Mouse (Mus musculus): ENCODE data around the gene 9430097D07Rik. TPM values are rescaled to one million over a fixed set of nuclear protein-coding genes. Genes with fewer than 3 reads are reported as not detected.

Gene 9430097D07Rik
- polyA plus RNA-seq, 1 experiment from 2014 or later, result 0.99 TPM

- no peak for ATAC-seq (ENCODE audit: low FRiP score)
- Histone ChIP-seq H3K9ac (replicated peaks) (no peak overlapping the region), H3K4me1 (peaks cover 81% of the 10 kb centered on the region), H3K9me3 (replicated peaks) (no peaks in the 10 kb centered on the region), H3K4me3 (replicated peaks) (0 out of 2 replicates have a peak overlapping the region, but pooled peaks have one; percentile 94), H3K27ac (replicated peaks) (no peak overlapping the region), H3K27me3 (replicated peaks) (no peaks in the 10 kb centered on the region), H3K36me3 (no peaks in the 10 kb centered on the region), H3K4me2 (peak overlapping the region; percentile 74)
- WGBS, result 69% methylated on average over 4 of the region's 4 CpGs
Observed at GRCm38 (mm10) chr2:32538461-32538860, 37.0 kb downstream of the 9430097D07Rik start.

- WGBS, result 73% methylated on average over 5 of the region's 5 CpGs
- peaks cover 76% of the 10 kb centered on the region for H3K4me1 ChIP-seq
- H3K4me2 ChIP-seq, result peak overlapping the region; percentile 74
- no peak overlapping the region for H3K27ac ChIP-seq (replicated peaks)
- no peaks in the 10 kb centered on the region for H3K9me3 ChIP-seq (replicated peaks)
- H3K27me3 ChIP-seq (replicated peaks), result no peaks in the 10 kb centered on the region
- no peaks in the 10 kb centered on the region for H3K36me3 ChIP-seq
- H3K9ac ChIP-seq (replicated peaks), result peak overlapping the region; percentile 94; the same call in 1 of the 2 replicates
- ATAC-seq (ENCODE audit: low FRiP score), result no peak
- peak overlapping the region; percentile 94 for H3K4me3 ChIP-seq (replicated peaks)
Observed at GRCm38 (mm10) chr2:32537941-32538340, 37.5 kb downstream of the 9430097D07Rik start.

- Histone ChIP-seq H3K4me3 (replicated peaks) (peak overlapping the region; percentile 94), H3K36me3 (no peaks in the 10 kb centered on the region), H3K4me1 (peaks cover 71% of the 10 kb centered on the region), H3K27ac (replicated peaks) (peak overlapping the region; percentile 97), H3K9me3 (replicated peaks) (no peaks in the 10 kb centered on the region), H3K9ac (replicated peaks) (peak overlapping the region; percentile 94), H3K4me2 (peak overlapping the region; percentile 74), H3K27me3 (replicated peaks) (no peaks in the 10 kb centered on the region)
- WGBS, result 10% methylated on average over 9 of the region's 9 CpGs
- no peak for ATAC-seq (ENCODE audit: low FRiP score)
Observed at GRCm38 (mm10) chr2:32537360-32537905, 38.1 kb downstream of the 9430097D07Rik start.

- H3K4me3 ChIP-seq (replicated peaks), result peak overlapping the region; percentile 94
- peak overlapping the region; percentile 97 for H3K27ac ChIP-seq (replicated peaks)
- peak overlapping the region; percentile 94 for H3K9ac ChIP-seq (replicated peaks)
- WGBS, result under 1% methylated on average over 11 of the region's 11 CpGs
- peak overlapping the region; percentile 74 for H3K4me2 ChIP-seq
- ATAC-seq (ENCODE audit: low FRiP score), result no peak
- no peaks in the 10 kb centered on the region for H3K36me3 ChIP-seq
- H3K4me1 ChIP-seq, result peaks cover 67% of the 10 kb centered on the region
- H3K9me3 ChIP-seq (replicated peaks), result no peaks in the 10 kb centered on the region
- no peaks in the 10 kb centered on the region for H3K27me3 ChIP-seq (replicated peaks)
Observed at GRCm38 (mm10) chr2:32536634-32537359, 38.7 kb downstream of the 9430097D07Rik start.

GRCm38 (mm10) chr2:32536086-32536633 lies 39.3 kb downstream of the 9430097D07Rik start:
- under 1% methylated on average over 14 of the region's 14 CpGs for WGBS
- H3K36me3 ChIP-seq, result no peaks in the 10 kb centered on the region
- no peaks in the 10 kb centered on the region for H3K9me3 ChIP-seq (replicated peaks)
- peaks cover 62% of the 10 kb centered on the region for H3K4me1 ChIP-seq
- H3K27me3 ChIP-seq (replicated peaks), result no peaks in the 10 kb centered on the region
- peak overlapping the region; percentile 94 for H3K9ac ChIP-seq (replicated peaks)
- ATAC-seq (ENCODE audit: low FRiP score), result no peak
- H3K4me2 ChIP-seq, result peak overlapping the region; percentile 74
- peak overlapping the region; percentile 97 for H3K27ac ChIP-seq (replicated peaks)
- H3K4me3 ChIP-seq (replicated peaks), result peak overlapping the region; percentile 94

- Histone ChIP-seq H3K4me1 (peaks cover 57% of the 10 kb centered on the region), H3K27me3 (replicated peaks) (no peaks in the 10 kb centered on the region), H3K36me3 (no peaks in the 10 kb centered on the region), H3K9ac (replicated peaks) (peak overlapping the region; percentile 94), H3K4me3 (replicated peaks) (peak overlapping the region; percentile 94), H3K9me3 (replicated peaks) (no peaks in the 10 kb centered on the region), H3K4me2 (peak overlapping the region; percentile 74), H3K27ac (replicated peaks) (peak overlapping the region; percentile 97)
- ATAC-seq (ENCODE audit: low FRiP score), result peak; percentile 65
- under 1% methylated on average over 48 of the region's 56 CpGs for whole genome bisulfite sequencing
Observed at GRCm38 (mm10) chr2:32535501-32535991, 39.9 kb downstream of the 9430097D07Rik start.

- Histone ChIP-seq H3K27ac (replicated peaks) (peak within 1 kb of the TSS; percentile 97), H3K4me2 (peak within 1 kb of the TSS; percentile 74), H3K4me3 (replicated peaks) (peak within 1 kb of the TSS; percentile 94), H3K9ac (replicated peaks) (peak within 1 kb of the TSS; percentile 94), H3K4me1 (peaks cover 50% of the 10 kb centered on the region), H3K36me3 (no peaks in the 10 kb centered on the region), H3K27me3 (replicated peaks) (no peaks in the 10 kb centered on the region), H3K9me3 (replicated peaks) (no peaks in the 10 kb centered on the region)
- ATAC-seq (ENCODE audit: low FRiP score), result peak; percentile 96
- under 1% methylated on average over 62 of the region's 67 CpGs for WGBS
Observed at GRCm38 (mm10) chr2:32534733-32535471, 40.6 kb downstream of the 9430097D07Rik start, which contains the start of gene Fam102a. Gene Fam102a (plus strand): TSS chr2:32535332.

- 13% methylated on average over 13 of the region's 13 CpGs for WGBS
- peak overlapping the region; percentile 94 for H3K4me3 ChIP-seq (replicated peaks)
- no peaks in the 10 kb centered on the region for H3K36me3 ChIP-seq
- no peak for ATAC-seq (ENCODE audit: low FRiP score)
- H3K27me3 ChIP-seq (replicated peaks), result no peaks in the 10 kb centered on the region
- peaks cover 43% of the 10 kb centered on the region for H3K4me1 ChIP-seq
- H3K9ac ChIP-seq (replicated peaks), result peak overlapping the region; percentile 42
- H3K27ac ChIP-seq (replicated peaks), result peak overlapping the region; percentile 73
- peak overlapping the region; percentile 74 for H3K4me2 ChIP-seq
- H3K9me3 ChIP-seq (replicated peaks), result no peaks in the 10 kb centered on the region
Observed at GRCm38 (mm10) chr2:32534061-32534732, 41.3 kb downstream of the 9430097D07Rik start.

GRCm38 (mm10) chr2:32533163-32533562 lies 42.3 kb downstream of the 9430097D07Rik start:
- Histone ChIP-seq H3K9me3 (replicated peaks) (no peaks in the 10 kb centered on the region), H3K4me3 (replicated peaks) (no peak overlapping the region), H3K27me3 (replicated peaks) (no peaks in the 10 kb centered on the region), H3K4me2 (no peak overlapping the region), H3K4me1 (peaks cover 33% of the 10 kb centered on the region), H3K36me3 (no peaks in the 10 kb centered on the region), H3K27ac (replicated peaks) (no peak overlapping the region), H3K9ac (replicated peaks) (0 out of 2 replicates have a peak overlapping the region, but pooled peaks have one; percentile 0)
- WGBS, result 97% methylated on average over 2 of the region's 2 CpGs
- ATAC-seq (ENCODE audit: low FRiP score), result no peak

GRCm38 (mm10) chr2:32530479-32530878 lies 45.0 kb downstream of the 9430097D07Rik start:
- 73% methylated on average over 2 of the region's 2 CpGs for WGBS
- no peak for ATAC-seq (ENCODE audit: low FRiP score)
- no peaks in the 10 kb centered on the region for H3K27me3 ChIP-seq (replicated peaks)

GRCm38 (mm10) chr2:32528326-32528725 lies 47.2 kb downstream of the 9430097D07Rik start:
- 83% methylated on average over 1 of the region's 1 CpGs for WGBS

More at GRCm38 (mm10) chr2:32530479-32530878, 45.0 kb downstream of the 9430097D07Rik start:
- Histone ChIP-seq H3K4me3 (replicated peaks) (no peak overlapping the region), H3K36me3 (no peaks in the 10 kb centered on the region), H3K9me3 (replicated peaks) (no peaks in the 10 kb centered on the region), H3K4me1 (peaks cover 10% of the 10 kb centered on the region), H3K27ac (replicated peaks) (no peak overlapping the region), H3K9ac (replicated peaks) (no peak overlapping the region), H3K4me2 (no peak overlapping the region)

More at GRCm38 (mm10) chr2:32528326-32528725, 47.2 kb downstream of the 9430097D07Rik start:
- no peaks in the 10 kb centered on the region for H3K27me3 ChIP-seq (replicated peaks)
- H3K36me3 ChIP-seq, result no peaks in the 10 kb centered on the region
- no peak overlapping the region for H3K4me2 ChIP-seq
- no peak for ATAC-seq (ENCODE audit: low FRiP score)
- H3K4me1 ChIP-seq, result no peaks in the 10 kb centered on the region
- H3K27ac ChIP-seq (replicated peaks), result no peak overlapping the region
- H3K9me3 ChIP-seq (replicated peaks), result no peaks in the 10 kb centered on the region
- no peak overlapping the region for H3K4me3 ChIP-seq (replicated peaks)
- H3K9ac ChIP-seq (replicated peaks), result no peak overlapping the region

Measured in neural tube, embryonic 15.5 days (tissue).